Mouse (Mus musculus) left cerebral cortex, postnatal 10 days (tissue): ENCODE measurements around the gene Cbx8. TPM values are rescaled to one million over a fixed set of nuclear protein-coding genes. Genes with fewer than 3 reads are reported as not detected.

Source experiments
- DNase-seq, 2 experiments: peaks; one replicate each; pipeline ENCODE4 v3.0.0; 2021 to 2022; ENCODE audit warnings: low spot score in 2 of 2, mixed read lengths in 1 of 2; ENCODE audit errors: extremely low spot score in 1 of 2
- intact Hi-C: fragments of 180-260 bp; cut with DNase I; formaldehyde crosslinking; loops from one replicate; pipeline ENCODE4 v1.15.1; 2025
- total RNA-seq, 2 experiments: library from RNA; stranded (reverse); gene quantifications; 2 replicates each; pipeline ENCODE4 v1.2.3; 2021

The Cbx8 gene
- 10 to 100 TPM; 11.3 to 15.3 TPM for total RNA-seq

GRCm38 (mm10) chr11:119040600-119041324 lies at the start of gene Cbx8:
Gene Cbx8, minus strand, starts transcription at chr11:119040969.
- DNase-seq, result peak; percentile 100
- intact Hi-C loops, result loop anchor here (10.0 kb wide), 1 partner anchor 454 kb away; the partner anchor contains the start of gene Endov

GRCm38 (mm10) chr11:119090076-119090960 lies 49.5 kb upstream of the Cbx8 start:
- intact Hi-C loops, result no loop called here
- peak in 1 of 2 experiments; percentile 48 for DNase-seq

GRCm38 (mm10) chr11:119089235-119090075 lies 48.7 kb upstream of the Cbx8 start:
- intact Hi-C loops, result loop anchor here (5.0 kb wide), 1 partner anchor 98 kb away; no protein-coding TSS in a partner anchor
- DNase-seq, result no peak

DNA sequence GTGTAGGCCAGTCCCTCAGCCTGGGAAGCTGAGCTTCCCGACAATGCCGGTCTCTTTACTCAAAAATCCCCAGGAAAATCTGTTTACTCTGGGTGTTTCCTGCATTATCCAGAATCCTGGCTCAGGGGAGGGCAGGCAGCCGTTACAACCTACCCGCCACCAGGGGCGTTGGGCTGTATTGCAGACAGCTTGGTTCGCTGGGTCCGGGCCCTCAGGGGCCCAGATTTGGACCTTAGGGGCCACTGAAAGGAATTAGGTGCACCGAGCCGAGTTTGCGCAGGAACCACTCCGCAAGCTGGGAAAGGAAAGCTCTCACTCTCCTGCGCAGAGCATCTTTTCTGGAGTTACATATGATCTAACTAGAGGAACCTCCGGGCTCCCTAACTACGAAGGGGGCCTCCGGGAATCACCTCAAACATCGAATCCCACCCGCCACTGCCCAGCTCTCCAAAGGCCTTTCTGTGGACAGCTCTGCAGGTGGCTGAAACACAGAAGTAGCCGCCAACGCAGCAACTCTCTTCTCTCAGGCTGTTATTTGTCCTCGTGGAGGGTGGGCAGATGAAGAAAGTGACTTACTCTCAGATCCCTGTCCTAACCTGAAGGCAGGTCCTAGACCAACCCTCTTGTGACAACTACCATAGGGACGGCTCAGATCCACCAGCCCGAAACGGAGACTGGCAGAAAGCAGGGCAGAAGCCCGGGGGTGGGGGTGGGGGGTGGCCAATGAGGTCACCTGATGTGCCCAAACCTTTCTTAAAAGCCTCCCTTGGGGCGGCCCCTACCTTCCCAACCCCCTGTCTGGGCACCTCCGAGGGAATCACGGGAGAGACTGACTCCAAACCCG lies 47.8 kb upstream of the Cbx8 start:
- peak in 1 of 2 experiments; percentile 73 for DNase-seq
- intact Hi-C loops, result loop anchor here (5.0 kb wide), 1 partner anchor 99 kb away; no protein-coding TSS in a partner anchor

DNA sequence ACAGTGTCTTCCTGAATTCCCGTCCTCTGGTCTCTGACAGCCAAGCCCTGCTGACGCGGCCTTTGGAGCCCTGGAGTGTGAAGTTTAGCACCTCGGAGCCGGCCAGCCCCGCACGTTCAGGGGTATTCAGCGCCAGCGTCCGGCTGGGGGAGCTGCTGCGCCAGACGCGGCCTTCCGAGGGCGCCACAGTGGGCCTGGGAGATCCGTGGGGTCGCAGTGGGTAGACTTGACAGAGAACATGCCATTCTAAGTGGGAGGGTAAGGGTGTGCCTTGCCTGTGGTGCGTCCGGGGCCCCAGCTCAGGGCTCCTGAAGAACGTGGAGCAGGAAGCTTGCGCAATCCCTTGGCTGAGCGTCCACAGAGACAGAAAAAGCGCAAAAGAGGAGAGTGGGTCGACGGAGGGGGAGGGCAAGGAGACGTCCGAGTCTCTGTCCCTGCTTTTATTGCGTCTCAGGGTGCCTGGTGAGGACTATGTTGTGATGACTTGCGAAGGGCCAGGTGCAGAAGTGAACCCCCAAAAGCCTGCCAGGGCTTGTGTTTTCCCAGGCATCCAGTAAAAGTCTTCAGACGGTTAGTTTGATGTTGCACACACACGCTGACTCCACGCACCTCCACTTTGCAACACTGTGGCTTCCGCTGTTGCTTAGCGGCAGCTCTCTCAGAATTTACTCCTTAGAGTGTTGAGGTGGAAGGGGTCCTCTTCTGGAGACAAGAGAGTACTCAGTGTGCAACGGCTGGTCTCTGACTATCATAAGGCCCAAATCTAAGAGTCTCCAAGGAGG lies 46.7 kb upstream of the Cbx8 start:
- DNase-seq, result peak in 1 of 2 experiments; percentile 58
- intact Hi-C loops, result loop anchor here (5.0 kb wide), 1 partner anchor 100 kb away; no protein-coding TSS in a partner anchor

GRCm38 (mm10) chr11:119086144-119086971 lies 45.6 kb upstream of the Cbx8 start, which contains the start of gene Cbx4:
Gene Cbx4, minus strand, starts transcription at chr11:119086221.
- DNase-seq, result peak; percentile 83 to 97
- intact Hi-C loops, result loop anchor here (5.0 kb wide), 1 partner anchor 101 kb away; no protein-coding TSS in a partner anchor

- peak in 1 of 2 experiments; percentile 84 for DNase-seq
- intact Hi-C loops, result loop anchor here (2.0 to 5.0 kb wide), 2 partner anchors 29 to 102 kb away; no protein-coding TSS in a partner anchor
Measured at GRCm38 (mm10) chr11:119085279-119086062, 44.7 kb upstream of the Cbx8 start.

- intact Hi-C loops, result loop anchor here (2.0 to 5.0 kb wide), 2 partner anchors 28 to 103 kb away; no protein-coding TSS in a partner anchor
- peak in 1 of 2 experiments; percentile 65 for DNase-seq
Measured at GRCm38 (mm10) chr11:119084446-119085278, 43.9 kb upstream of the Cbx8 start.

- intact Hi-C loops, result loop anchor here (2.0 kb wide), 1 partner anchor 27 kb away; no protein-coding TSS in a partner anchor
- peak in 1 of 2 experiments; percentile 67 for DNase-seq
Measured at GRCm38 (mm10) chr11:119083724-119084445, 43.1 kb upstream of the Cbx8 start.

GRCm38 (mm10) chr11:119082638-119083599 lies 42.1 kb upstream of the Cbx8 start:
- intact Hi-C loops, result no loop called here
- no peak for DNase-seq

- intact Hi-C loops, result no loop called here
Measured at GRCm38 (mm10) chr11:119081839-119082637, 41.3 kb upstream of the Cbx8 start.

More at GRCm38 (mm10) chr11:119081839-119082637, 41.3 kb upstream of the Cbx8 start:
- DNase-seq, result peak in 1 of 2 experiments; percentile 71
